Mouse (Mus musculus) erythroid progenitor cell, adult 5-6 weeks (primary cell): ENCODE measurements around the gene Npepps. TPM values are rescaled to one million over a fixed set of nuclear protein-coding genes. Genes with fewer than 3 reads are reported as not detected.
"Not testable (repeated sequence)": the region's sequence is repeated elsewhere in the genome, so short reads cannot be mapped to it uniquely, and the experiment has no call there.

Source experiments
- ATAC-seq: replicated peaks from 2 replicates; pipeline ENCODE4 v1.8.0; 2016; ENCODE audit warnings: moderate number of reproducible peaks, mild to moderate bottlenecking, moderate TSS enrichment, inconsistent platforms; ENCODE audit not compliant: poor library complexity, low FRiP score, severe bottlenecking
- total RNA-seq, 2 experiments: library from RNA; stranded (forward) in 1 of 2; stranded (reverse) in 1 of 2; fragments of 150-400 nt in 1 of 2; fragments of 186-747, 209-891 nt in 1 of 2; gene quantifications; 2 replicates each; pipeline versions ENCODE4 v1.2.3 to v1.2.4; 2015 to 2017; ENCODE audit warnings: low replicate concordance in 2 of 2

The Npepps gene
- total RNA-seq, 2 experiments from 2014 or later, result 9.4 to 25.6 TPM

GRCm38 (mm10) chr11:97299939-97300338, 19.5 kb upstream of the Npepps start:
- ATAC-seq, result no peak

GRCm38 (mm10) chr11:97296542-97296941, 16.1 kb upstream of the Npepps start:
- ATAC-seq, result no peak

GRCm38 (mm10) chr11:97292731-97293130, 12.3 kb upstream of the Npepps start:
- no peak for ATAC-seq

GRCm38 (mm10) chr11:97289276-97290230, 9.1 kb upstream of the Npepps start:
- no peak for ATAC-seq

- no peak for ATAC-seq
Observed at GRCm38 (mm10) chr11:97287643-97288042, 7.2 kb upstream of the Npepps start.

GRCm38 (mm10) chr11:97286973-97287372, 6.5 kb upstream of the Npepps start:
- ATAC-seq, result no peak

- ATAC-seq, result no peak
Observed at GRCm38 (mm10) chr11:97285852-97286775, 5.7 kb upstream of the Npepps start.

GRCm38 (mm10) chr11:97284854-97285253, 4.4 kb upstream of the Npepps start:
- no peak for ATAC-seq

- no peak for ATAC-seq
Observed at GRCm38 (mm10) chr11:97282179-97282578, 1.7 kb upstream of the Npepps start.

GRCm38 (mm10) chr11:97279405-97280215, 828 bp downstream of the Npepps start:
- peak; percentile 40 for ATAC-seq

- ATAC-seq, result no peak
Observed at GRCm38 (mm10) chr11:97279040-97279404, 1.4 kb downstream of the Npepps start.

- ATAC-seq, result no peak
Observed at GRCm38 (mm10) chr11:97278456-97278855, 2.0 kb downstream of the Npepps start.

- ATAC-seq, result no peak
Observed at GRCm38 (mm10) chr11:97277166-97277565, 3.3 kb downstream of the Npepps start.

GRCm38 (mm10) chr11:97276019-97276418, 4.4 kb downstream of the Npepps start:
- no peak for ATAC-seq

GRCm38 (mm10) chr11:97275349-97275748, 5.1 kb downstream of the Npepps start:
- no peak for ATAC-seq

GRCm38 (mm10) chr11:97274947-97275346, 5.5 kb downstream of the Npepps start:
- not testable (repeated sequence) for ATAC-seq

GRCm38 (mm10) chr11:97273613-97274012, 6.8 kb downstream of the Npepps start:
- ATAC-seq, result no peak

GRCm38 (mm10) chr11:97272835-97273234, 7.6 kb downstream of the Npepps start:
- ATAC-seq, result no peak

- not testable (repeated sequence) for ATAC-seq
Observed at GRCm38 (mm10) chr11:97270004-97270403, 10.4 kb downstream of the Npepps start.

- not testable (repeated sequence) for ATAC-seq
Observed at GRCm38 (mm10) chr11:97266544-97266943, 13.9 kb downstream of the Npepps start.
